Mouse (Mus musculus): Measurements from ENCODE around the gene Myo3a. TPM values are rescaled to one million over a fixed set of nuclear protein-coding genes. Genes with fewer than 3 reads are reported as not detected.
A peak's percentile ranks its signal among the peaks of the same experiment; 100 is the strongest.
"Not testable (repeated sequence)": the region's sequence is repeated elsewhere in the genome, so short reads cannot be mapped to it uniquely, and the experiment has no call there.

Myo3a gene
- polyA plus RNA-seq, 1 experiment, result 0.27 TPM

GRCm38 (mm10) chr2:22285777-22286176, 58.5 kb downstream of the Myo3a start:
- Histone ChIP-seq H3K9ac (ENCODE audit: low read depth, poor library complexity, severe bottlenecking) (no peak overlapping the region), H3K4me1 (ENCODE audit: control insufficient read depth, insufficient read depth, low read length) (no peaks in the 10 kb centered on the region)

GRCm38 (mm10) chr2:22293579-22294446, 66.5 kb downstream of the Myo3a start:
- no peaks in the 10 kb centered on the region for H3K4me1 ChIP-seq (ENCODE audit: control insufficient read depth, insufficient read depth, low read length)
- no peak overlapping the region for H3K27ac ChIP-seq (ENCODE audit: insufficient read depth, low read length)
- no peak overlapping the region for H3K9ac ChIP-seq (ENCODE audit: low read depth, poor library complexity, severe bottlenecking)
- no peaks in the 10 kb centered on the region for H3K36me3 ChIP-seq (ENCODE audit: control insufficient read depth, insufficient read depth, low read length, poor library complexity, severe bottlenecking)
- H3K9me3 ChIP-seq (replicated peaks; ENCODE audit: control insufficient read depth, insufficient read depth, low read length, poor library complexity, severe bottlenecking), result no peaks in the 10 kb centered on the region
- H3K27me3 ChIP-seq (ENCODE audit: control insufficient read depth, insufficient read depth, low read length, poor library complexity, severe bottlenecking), result no peaks in the 10 kb centered on the region; the same call in 1 of the 2 replicates
- TF ChIP-seq CTCF (IDR thresholded peaks at IDR 0.05; ENCODE audit: low read depth, low read length), result no peak
- no peak for TF ChIP-seq POLR2A (IDR thresholded peaks at IDR 0.05; ENCODE audit: insufficient read depth, low read length)
- TF ChIP-seq EP300 (IDR thresholded peaks at IDR 0.05; ENCODE audit: insufficient read depth, low read depth, low read length), result no peak
- no peak overlapping the region for H3K4me3 ChIP-seq (ENCODE audit: low read depth, low read length)

More at GRCm38 (mm10) chr2:22285777-22286176, 58.5 kb downstream of the Myo3a start:
- Histone ChIP-seq H3K27me3 (ENCODE audit: control insufficient read depth, insufficient read depth, low read length, poor library complexity, severe bottlenecking) (no peaks in the 10 kb centered on the region), H3K4me3 (ENCODE audit: low read depth, low read length) (no peak overlapping the region), H3K36me3 (ENCODE audit: control insufficient read depth, insufficient read depth, low read length, poor library complexity, severe bottlenecking) (no peaks in the 10 kb centered on the region), H3K27ac (ENCODE audit: insufficient read depth, low read length) (no peak overlapping the region), H3K9me3 (replicated peaks; ENCODE audit: control insufficient read depth, insufficient read depth, low read length, poor library complexity, severe bottlenecking) (no peaks in the 10 kb centered on the region)
- TF ChIP-seq POLR2A (IDR thresholded peaks at IDR 0.05; ENCODE audit: insufficient read depth, low read length) (no peak), CTCF (IDR thresholded peaks at IDR 0.05; ENCODE audit: low read depth, low read length) (no peak), EP300 (IDR thresholded peaks at IDR 0.05; ENCODE audit: insufficient read depth, low read depth, low read length) (no peak)

GRCm38 (mm10) chr2:22294447-22294738, 67.1 kb downstream of the Myo3a start:
- TF ChIP-seq CTCF (IDR thresholded peaks at IDR 0.05; ENCODE audit: low read depth, low read length), result no peak
- no peak for TF ChIP-seq EP300 (IDR thresholded peaks at IDR 0.05; ENCODE audit: insufficient read depth, low read depth, low read length)
- TF ChIP-seq POLR2A (IDR thresholded peaks at IDR 0.05; ENCODE audit: insufficient read depth, low read length), result no peak
- Histone ChIP-seq H3K27ac (ENCODE audit: insufficient read depth, low read length) (no peak overlapping the region), H3K4me1 (ENCODE audit: control insufficient read depth, insufficient read depth, low read length) (no peaks in the 10 kb centered on the region), H3K36me3 (ENCODE audit: control insufficient read depth, insufficient read depth, low read length, poor library complexity, severe bottlenecking) (no peaks in the 10 kb centered on the region), H3K9me3 (replicated peaks; ENCODE audit: control insufficient read depth, insufficient read depth, low read length, poor library complexity, severe bottlenecking) (no peaks in the 10 kb centered on the region), H3K27me3 (ENCODE audit: control insufficient read depth, insufficient read depth, low read length, poor library complexity, severe bottlenecking) (no peaks in the 10 kb centered on the region; the same call in 1 of the 2 replicates), H3K4me3 (ENCODE audit: low read depth, low read length) (no peak overlapping the region), H3K9ac (ENCODE audit: low read depth, poor library complexity, severe bottlenecking) (no peak overlapping the region)

GRCm38 (mm10) chr2:22297913-22298312, 70.6 kb downstream of the Myo3a start:
- TF ChIP-seq CTCF (IDR thresholded peaks at IDR 0.05; ENCODE audit: low read depth, low read length) (no peak), POLR2A (IDR thresholded peaks at IDR 0.05; ENCODE audit: insufficient read depth, low read length) (no peak), EP300 (IDR thresholded peaks at IDR 0.05; ENCODE audit: insufficient read depth, low read depth, low read length) (no peak)
- no peak overlapping the region for H3K27ac ChIP-seq (ENCODE audit: insufficient read depth, low read length)
- H3K4me3 ChIP-seq (ENCODE audit: low read depth, low read length), result no peak overlapping the region
- H3K27me3 ChIP-seq (ENCODE audit: control insufficient read depth, insufficient read depth, low read length, poor library complexity, severe bottlenecking), result no peaks in the 10 kb centered on the region; the same call in 1 of the 2 replicates
- H3K36me3 ChIP-seq (ENCODE audit: control insufficient read depth, insufficient read depth, low read length, poor library complexity, severe bottlenecking), result no peaks in the 10 kb centered on the region
- H3K9ac ChIP-seq (ENCODE audit: low read depth, poor library complexity, severe bottlenecking), result no peak overlapping the region
- H3K9me3 ChIP-seq (replicated peaks; ENCODE audit: control insufficient read depth, insufficient read depth, low read length, poor library complexity, severe bottlenecking), result no peaks in the 10 kb centered on the region
- H3K4me1 ChIP-seq (ENCODE audit: control insufficient read depth, insufficient read depth, low read length), result no peaks in the 10 kb centered on the region

GRCm38 (mm10) chr2:22338269-22338857, 111.1 kb downstream of the Myo3a start:
- H3K4me3 ChIP-seq (ENCODE audit: low read depth, low read length), result peak overlapping the region; percentile 40
- H3K9ac ChIP-seq (ENCODE audit: low read depth, poor library complexity, severe bottlenecking), result no peak overlapping the region
- TF ChIP-seq CTCF (IDR thresholded peaks at IDR 0.05; ENCODE audit: low read depth, low read length) (no peak), POLR2A (IDR thresholded peaks at IDR 0.05; ENCODE audit: insufficient read depth, low read length) (no peak), EP300 (IDR thresholded peaks at IDR 0.05; ENCODE audit: insufficient read depth, low read depth, low read length) (no peak)
- peaks cover 1% of the 10 kb centered on the region for H3K4me1 ChIP-seq (ENCODE audit: control insufficient read depth, insufficient read depth, low read length)
- H3K36me3 ChIP-seq (ENCODE audit: control insufficient read depth, insufficient read depth, low read length, poor library complexity, severe bottlenecking), result no peaks in the 10 kb centered on the region
- no peaks in the 10 kb centered on the region; the same call in 1 of the 2 replicates for H3K27me3 ChIP-seq (ENCODE audit: control insufficient read depth, insufficient read depth, low read length, poor library complexity, severe bottlenecking)
- no peaks in the 10 kb centered on the region for H3K9me3 ChIP-seq (replicated peaks; ENCODE audit: control insufficient read depth, insufficient read depth, low read length, poor library complexity, severe bottlenecking)
- H3K27ac ChIP-seq (ENCODE audit: insufficient read depth, low read length), result no peak overlapping the region

GRCm38 (mm10) chr2:22410511-22410910, 183.2 kb downstream of the Myo3a start:
- not testable (repeated sequence) for H3K4me1 ChIP-seq (ENCODE audit: control insufficient read depth, insufficient read depth, low read length); H3K27me3 ChIP-seq (ENCODE audit: control insufficient read depth, insufficient read depth, low read length, poor library complexity, severe bottlenecking); H3K9ac ChIP-seq (ENCODE audit: low read depth, poor library complexity, severe bottlenecking); H3K4me3 ChIP-seq (ENCODE audit: low read depth, low read length); H3K27ac ChIP-seq (ENCODE audit: insufficient read depth, low read length); H3K9me3 ChIP-seq (replicated peaks; ENCODE audit: control insufficient read depth, insufficient read depth, low read length, poor library complexity, severe bottlenecking); H3K36me3 ChIP-seq (ENCODE audit: control insufficient read depth, insufficient read depth, low read length, poor library complexity, severe bottlenecking)

Data from ES-Bruce4 (cell line).